Mouse (Mus musculus) neural tube, embryonic 12.5 days (tissue): ENCODE data around the gene Tbc1d17. TPM values are rescaled to one million over a fixed set of nuclear protein-coding genes. Genes with fewer than 3 reads are reported as not detected.
"Not testable (repeated sequence)": the region's sequence is repeated elsewhere in the genome, so short reads cannot be mapped to it uniquely, and the experiment has no call there.

Experiments
- ATAC-seq: fragments of 200-750 bp; cut with Nextera tagmentation; 2 replicates; pipeline ENCODE4 v1.8.0; 2017; ENCODE audit warnings: low read depth, mild to moderate bottlenecking, moderate TSS enrichment, moderate library complexity; ENCODE audit not compliant: low FRiP score
- H3K27ac ChIP-seq: fragments of 300-500 bp; sonication (generic); 2 replicates; pipeline ENCODE4 v1.5.1; 2016
- H3K27me3 ChIP-seq: fragments of 300-500 bp; sonication (generic); replicated peaks from 2 replicates; pipeline ENCODE4 v1.6.1; 2016; ENCODE audit warnings: mild to moderate bottlenecking
- H3K36me3 ChIP-seq: fragments of 300-500 bp; sonication (generic); 2 replicates; pipeline ENCODE4 v1.6.1; 2016; ENCODE audit warnings: mild to moderate bottlenecking
- H3K4me1 ChIP-seq: fragments of 300-500 bp; sonication (generic); 2 replicates; pipeline ENCODE4 v1.6.1; 2016
- H3K4me2 ChIP-seq: fragments of 300-500 bp; sonication (generic); replicated peaks from 2 replicates; pipeline ENCODE4 v1.6.1; 2016; ENCODE audit warnings: mild to moderate bottlenecking
- H3K4me3 ChIP-seq: fragments of 300-500 bp; sonication (generic); 2 replicates; pipeline ENCODE4 v1.5.1; 2016
- H3K9ac ChIP-seq: fragments of 300-500 bp; sonication (generic); 2 replicates; pipeline ENCODE4 v1.6.1; 2016; ENCODE audit warnings: mild to moderate bottlenecking
- H3K9me3 ChIP-seq: fragments of 300-500 bp; sonication (generic); 2 replicates; pipeline ENCODE4 v1.6.1; 2016; ENCODE audit warnings: mild to moderate bottlenecking
- WGBS: fragments of 180-500 bp; shearing (Covaris S2); methylation state at CpG from one replicate; pipeline ENCODE4 v1.1.7; 2016; 5-methylcytosine and 5-hydroxymethylcytosine counted together
- polyA plus RNA-seq: library from polyadenylated mRNA; unstranded; fragments of >200 nt; fragmentation: Nextera tagmentation; extraction: Ambion mirVana; gene quantifications from 2 replicates; pipeline ENCODE4 v1.2.1, GENCODE M21; 2016

Tbc1d17 gene
- polyA plus RNA-seq, 1 experiment from 2014 or later: 95.4 TPM

- Histone ChIP-seq H3K9ac (0 out of 2 replicates have a peak overlapping the region, but pooled peaks have one; percentile 21), H3K27me3 (no peaks in the 10 kb centered on the region), H3K27ac (no peak overlapping the region), H3K4me2 (no peak overlapping the region), H3K4me3 (no peak overlapping the region), H3K4me1 (peaks cover 35% of the 10 kb centered on the region), H3K36me3 (peaks cover 60% of the 10 kb centered on the region), H3K9me3 (no peaks in the 10 kb centered on the region)
- ATAC-seq: no peak
- WGBS: 92% methylated on average over 13 of the region's 13 CpGs
Measured at GRCm38 (mm10) chr7:44888256-44889105, 39.6 kb upstream of the Tbc1d17 start.

- Histone ChIP-seq H3K27me3 (no peaks in the 10 kb centered on the region), H3K4me2 (no peak overlapping the region), H3K4me3 (no peak overlapping the region), H3K27ac (no peak overlapping the region), H3K9ac (no peak overlapping the region), H3K4me1 (peaks cover 30% of the 10 kb centered on the region), H3K9me3 (no peaks in the 10 kb centered on the region), H3K36me3 (peaks cover 75% of the 10 kb centered on the region)
- 89% methylated on average over 7 of the region's 7 CpGs for WGBS
- ATAC-seq: no peak
Measured at GRCm38 (mm10) chr7:44886964-44887363, 38.1 kb upstream of the Tbc1d17 start.

- Histone ChIP-seq H3K4me2 (no peak overlapping the region), H3K27ac (no peak overlapping the region), H3K4me1 (peaks cover 13% of the 10 kb centered on the region), H3K27me3 (no peaks in the 10 kb centered on the region), H3K9ac (no peak overlapping the region), H3K4me3 (no peak overlapping the region), H3K9me3 (no peaks in the 10 kb centered on the region), H3K36me3 (peaks cover 89% of the 10 kb centered on the region)
- ATAC-seq: no peak
- WGBS: 97% methylated on average over 5 of the region's 5 CpGs
Measured at GRCm38 (mm10) chr7:44884637-44885036, 35.8 kb upstream of the Tbc1d17 start.

GRCm38 (mm10) chr7:44883036-44883435 is 34.2 kb upstream of the Tbc1d17 start:
- Histone ChIP-seq H3K9ac (no peak overlapping the region), H3K27ac (no peak overlapping the region), H3K36me3 (peaks cover 89% of the 10 kb centered on the region), H3K4me2 (no peak overlapping the region), H3K4me3 (no peak overlapping the region), H3K4me1 (no peaks in the 10 kb centered on the region), H3K27me3 (no peaks in the 10 kb centered on the region), H3K9me3 (no peaks in the 10 kb centered on the region)
- no peak for ATAC-seq
- 97% methylated on average over 3 of the region's 3 CpGs for WGBS

- Histone ChIP-seq H3K9ac (no peak overlapping the region), H3K36me3 (peaks cover 73% of the 10 kb centered on the region), H3K27ac (no peak overlapping the region), H3K4me3 (no peak overlapping the region), H3K9me3 (no peaks in the 10 kb centered on the region), H3K4me2 (no peak overlapping the region), H3K27me3 (no peaks in the 10 kb centered on the region), H3K4me1 (no peaks in the 10 kb centered on the region)
- ATAC-seq: no peak
- 93% methylated on average over 14 of the region's 14 CpGs for WGBS
Measured at GRCm38 (mm10) chr7:44877833-44878232, 29.0 kb upstream of the Tbc1d17 start.

GRCm38 (mm10) chr7:44871774-44872173 is 22.9 kb upstream of the Tbc1d17 start:
- H3K9ac ChIP-seq, H3K9me3 ChIP-seq, H3K27ac ChIP-seq, ATAC-seq, H3K27me3 ChIP-seq, H3K4me3 ChIP-seq, H3K4me2 ChIP-seq: not testable (repeated sequence)
- H3K36me3 ChIP-seq: peaks cover 18% of the 10 kb centered on the region
- peaks cover 24% of the 10 kb centered on the region for H3K4me1 ChIP-seq
- WGBS: 85% methylated on average over 2 of the region's 2 CpGs

- H3K9ac ChIP-seq: no peak overlapping the region
- peaks cover 12% of the 10 kb centered on the region for H3K36me3 ChIP-seq
- no peaks in the 10 kb centered on the region for H3K9me3 ChIP-seq
- H3K27me3 ChIP-seq: no peaks in the 10 kb centered on the region
- ATAC-seq: no peak
- no peak overlapping the region for H3K27ac ChIP-seq
- peaks cover 30% of the 10 kb centered on the region for H3K4me1 ChIP-seq
- WGBS: 40% methylated on average over 1 of the region's 1 CpGs
- H3K4me2 ChIP-seq: no peak overlapping the region
- no peak overlapping the region for H3K4me3 ChIP-seq
Measured at GRCm38 (mm10) chr7:44871181-44871580, 22.3 kb upstream of the Tbc1d17 start.

- H3K27ac ChIP-seq: peak overlapping the region; percentile 99; the same call in 1 of the 2 replicates
- H3K9ac ChIP-seq: no peak overlapping the region
- H3K36me3 ChIP-seq: peaks cover 9% of the 10 kb centered on the region
- no peaks in the 10 kb centered on the region for H3K27me3 ChIP-seq
- 85% methylated on average over 6 of the region's 6 CpGs for WGBS
- H3K9me3 ChIP-seq: no peaks in the 10 kb centered on the region
- no peak for ATAC-seq
- peak overlapping the region; percentile 86 for H3K4me2 ChIP-seq
- H3K4me3 ChIP-seq: peak overlapping the region; percentile 97
- H3K4me1 ChIP-seq: peaks cover 35% of the 10 kb centered on the region
Measured at GRCm38 (mm10) chr7:44870614-44871013, 21.7 kb upstream of the Tbc1d17 start.

- Histone ChIP-seq H3K4me3 (peak within 1 kb of the TSS; percentile 97), H3K4me2 (peak within 1 kb of the TSS; percentile 86), H3K36me3 (peaks cover 15% of the 10 kb centered on the region), H3K9me3 (no peaks in the 10 kb centered on the region), H3K27me3 (no peaks in the 10 kb centered on the region), H3K4me1 (peaks cover 42% of the 10 kb centered on the region), H3K27ac (peak within 1 kb of the TSS; percentile 99), H3K9ac (peak within 1 kb of the TSS; percentile 99)
- WGBS: 11% methylated on average over 29 of the region's 29 CpGs
- ATAC-seq: peak; percentile 94
Measured at GRCm38 (mm10) chr7:44869697-44870528, 21.0 kb upstream of the Tbc1d17 start, which contains the start of gene Ptov1. Gene Ptov1, minus strand, starts transcription at chr7:44869788.

GRCm38 (mm10) chr7:44868919-44869696 is 20.2 kb upstream of the Tbc1d17 start:
- peaks cover 23% of the 10 kb centered on the region for H3K36me3 ChIP-seq
- peak overlapping the region; percentile 99 for H3K9ac ChIP-seq
- H3K9me3 ChIP-seq: no peaks in the 10 kb centered on the region
- H3K27ac ChIP-seq: peak overlapping the region; percentile 99
- ATAC-seq: peak; percentile 43
- WGBS: under 1% methylated on average over 108 of the region's 108 CpGs
- peaks cover 42% of the 10 kb centered on the region for H3K4me1 ChIP-seq
- peak overlapping the region; percentile 86 for H3K4me2 ChIP-seq
- peak overlapping the region; percentile 97 for H3K4me3 ChIP-seq
- no peaks in the 10 kb centered on the region for H3K27me3 ChIP-seq

GRCm38 (mm10) chr7:44868465-44868864 is 19.6 kb upstream of the Tbc1d17 start:
- H3K9ac ChIP-seq: peak overlapping the region; percentile 99
- H3K4me3 ChIP-seq: peak overlapping the region; percentile 97
- H3K27me3 ChIP-seq: no peaks in the 10 kb centered on the region
- no peak for ATAC-seq
- H3K4me2 ChIP-seq: peak overlapping the region; percentile 86
- H3K9me3 ChIP-seq: no peaks in the 10 kb centered on the region
- peaks cover 42% of the 10 kb centered on the region for H3K4me1 ChIP-seq
- 9% methylated on average over 16 of the region's 16 CpGs for WGBS
- peaks cover 29% of the 10 kb centered on the region for H3K36me3 ChIP-seq
- H3K27ac ChIP-seq: peak overlapping the region; percentile 99; the same call in 1 of the 2 replicates
